Mouse (Mus musculus) hindbrain, postnatal 0 days (tissue): Measurements from ENCODE around the gene Ppp1r9a. TPM values are rescaled to one million over a fixed set of nuclear protein-coding genes. Genes with fewer than 3 reads are reported as not detected.

Source experiments
- ATAC-seq: fragments of 200-750 bp; cut with Nextera tagmentation; 2 replicates; pipeline ENCODE4 v1.8.0; 2017; ENCODE audit warnings: mild to moderate bottlenecking, moderate TSS enrichment, moderate library complexity
- DNase-seq: peaks from one replicate; pipeline ENCODE4 v3.0.0-alpha.2; 2015; ENCODE audit warnings: low spot score
- H3K27ac ChIP-seq: fragments of 300-500 bp; sonication (generic); 2 replicates; pipeline ENCODE4 v1.5.1; 2014; ENCODE audit warnings: mild to moderate bottlenecking
- H3K27me3 ChIP-seq: fragments of 300-500 bp; sonication (generic); 2 replicates; pipeline ENCODE4 v1.6.1; 2014; ENCODE audit warnings: low read length, mixed read lengths; ENCODE audit not compliant: insufficient read depth
- H3K36me3 ChIP-seq: fragments of 300-500 bp; sonication (generic); 2 replicates; pipeline ENCODE4 v1.6.1; 2014; ENCODE audit warnings: low read length, mixed read lengths; ENCODE audit not compliant: insufficient read depth
- H3K4me1 ChIP-seq: fragments of 300-500 bp; sonication (generic); 2 replicates; pipeline ENCODE4 v1.6.1; 2014; ENCODE audit warnings: antibody characterized with exemption, low read length, mixed read lengths; ENCODE audit not compliant: insufficient read depth
- H3K4me2 ChIP-seq: fragments of 300-500 bp; sonication (generic); 2 replicates; pipeline ENCODE4 v1.6.1; 2014; ENCODE audit warnings: low read depth, mild to moderate bottlenecking, low read length, moderate library complexity, mixed read lengths
- H3K4me3 ChIP-seq: fragments of 300-500 bp; sonication (generic); 2 replicates; pipeline ENCODE4 v1.5.1; 2014; ENCODE audit warnings: low read length
- H3K9ac ChIP-seq: fragments of 300-500 bp; sonication (generic); replicated peaks from 2 replicates; pipeline ENCODE4 v1.6.1; 2014; ENCODE audit warnings: mild to moderate bottlenecking, low read length, moderate library complexity, mixed read lengths
- H3K9me3 ChIP-seq: fragments of 300-500 bp; sonication (generic); 2 replicates; pipeline ENCODE4 v1.6.1; 2016; ENCODE audit warnings: low read length, mixed read lengths
- CTCF ChIP-seq: IDR thresholded peaks from 2 replicates; pipeline ENCODE4 v1.5.1; 2016; ENCODE audit warnings: antibody characterized with exemption, control low read depth, low read depth
- WGBS: fragments of 180-500 bp; shearing (Covaris S2); extraction: QIAGEN DNeasy Blood & Tissue Kit; methylation state at CpG from one replicate; pipeline ENCODE4 v1.1.7; 2014; 5-methylcytosine and 5-hydroxymethylcytosine counted together
- polyA plus RNA-seq: library from polyadenylated mRNA; unstranded; fragments of >200 nt; fragmentation: Nextera tagmentation; extraction: Ambion mirVana; gene quantifications from 2 replicates; pipeline ENCODE4 v1.2.1, GENCODE M21; 2015
- total RNA-seq: library from RNA; depleted of rRNA; stranded (reverse); fragments of >200 nt; gene quantifications from 2 replicates; pipeline ENCODE4 v1.2.3, GENCODE M21; 2014

The Ppp1r9a gene
- total and polyA plus RNA-seq, 2 experiments from 2014 or later, result 39.3 to 44.7 TPM

DNA sequence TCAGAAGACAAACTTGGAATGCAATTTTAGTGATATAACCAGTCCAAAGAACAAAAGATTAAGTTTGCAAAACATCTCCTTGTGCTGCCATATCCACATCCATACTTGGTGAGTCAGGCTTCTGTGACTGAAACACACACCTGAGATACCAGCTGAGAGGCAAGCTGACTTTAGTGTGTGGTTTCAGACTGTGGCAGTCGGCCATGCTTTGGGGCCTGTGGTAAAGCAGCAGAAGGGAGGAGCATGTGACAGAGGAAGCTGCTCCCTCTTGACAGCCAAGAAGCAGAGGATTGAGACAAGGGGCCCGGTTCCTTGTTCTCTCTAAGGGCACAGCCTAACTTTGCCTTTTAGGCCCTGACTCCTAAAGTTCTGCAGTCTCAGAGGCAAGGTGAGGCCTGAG lies 149.6 kb downstream of the Ppp1r9a start:
- no peaks in the 10 kb centered on the region for H3K9me3 ChIP-seq
- 66% methylated on average over 2 of the region's 2 CpGs for WGBS

GRCm38 (mm10) chr6:5054446-5055095 lies 151.9 kb downstream of the Ppp1r9a start:
- H3K9ac ChIP-seq, result no peak overlapping the region
- no peak overlapping the region for H3K4me2 ChIP-seq
- DNase-seq (no peak), ATAC-seq (no peak)
- H3K27me3 ChIP-seq, result no peaks in the 10 kb centered on the region
- no peak overlapping the region for H3K27ac ChIP-seq
- no peaks in the 10 kb centered on the region for H3K9me3 ChIP-seq
- no peaks in the 10 kb centered on the region for H3K36me3 ChIP-seq
- 92% methylated on average over 4 of the region's 4 CpGs for WGBS
- TF ChIP-seq CTCF, result no peak
- H3K4me1 ChIP-seq, result no peaks in the 10 kb centered on the region
- no peak overlapping the region for H3K4me3 ChIP-seq

More for the DNA sequence above, 149.6 kb downstream of the Ppp1r9a start:
- no peak for ATAC-seq
- no peak for DNase-seq
- Histone ChIP-seq H3K4me3 (no peak overlapping the region), H3K4me1 (no peaks in the 10 kb centered on the region), H3K36me3 (no peaks in the 10 kb centered on the region), H3K4me2 (no peak overlapping the region), H3K27ac (no peak overlapping the region), H3K9ac (no peak overlapping the region), H3K27me3 (no peaks in the 10 kb centered on the region)
- no peak for TF ChIP-seq CTCF

DNA sequence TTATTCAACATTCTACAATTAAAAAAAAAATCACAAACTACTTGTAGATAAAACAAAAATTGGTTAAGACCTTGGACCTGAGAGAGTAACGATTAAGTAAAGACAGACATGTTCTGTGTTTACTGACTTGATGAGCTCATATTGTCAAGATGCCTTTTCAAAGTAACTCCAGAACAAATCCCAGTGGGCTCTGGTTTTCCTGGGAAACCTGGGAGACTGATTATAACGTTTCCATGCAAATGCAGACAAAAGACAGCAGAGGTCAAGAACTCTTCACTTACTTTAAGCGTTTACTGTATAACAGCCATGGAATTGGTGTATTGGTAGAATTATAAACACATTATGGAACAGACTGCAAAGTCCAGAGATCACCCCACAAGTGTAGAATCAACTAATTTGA lies 172.0 kb downstream of the Ppp1r9a start:
- no peaks in the 10 kb centered on the region for H3K36me3 ChIP-seq
- no peak for TF ChIP-seq CTCF
- ATAC-seq (no peak), DNase-seq (no peak)
- H3K27me3 ChIP-seq, result no peaks in the 10 kb centered on the region
- H3K4me3 ChIP-seq, result no peak overlapping the region
- no peak overlapping the region for H3K4me2 ChIP-seq
- H3K27ac ChIP-seq, result no peak overlapping the region
- 56% methylated on average over 3 of the region's 3 CpGs for WGBS
- no peak overlapping the region for H3K9ac ChIP-seq
- no peaks in the 10 kb centered on the region for H3K9me3 ChIP-seq
- H3K4me1 ChIP-seq, result no peaks in the 10 kb centered on the region

- no peak for TF ChIP-seq CTCF
- Histone ChIP-seq H3K4me1 (peaks cover 3% of the 10 kb centered on the region; the same call in 1 of the 2 replicates), H3K9ac (no peak overlapping the region), H3K27me3 (no peaks in the 10 kb centered on the region), H3K27ac (no peak overlapping the region), H3K36me3 (no peaks in the 10 kb centered on the region), H3K9me3 (no peaks in the 10 kb centered on the region), H3K4me3 (no peak overlapping the region), H3K4me2 (no peak overlapping the region)
- DNase-seq (no peak), ATAC-seq (no peak)
- 90% methylated on average over 7 of the region's 7 CpGs for WGBS
Measured at GRCm38 (mm10) chr6:5075680-5076079, 173.0 kb downstream of the Ppp1r9a start.

- Histone ChIP-seq H3K27me3 (no peaks in the 10 kb centered on the region), H3K9ac (no peak overlapping the region), H3K4me1 (peaks cover 3% of the 10 kb centered on the region; the same call in 1 of the 2 replicates), H3K27ac (no peak overlapping the region), H3K36me3 (no peaks in the 10 kb centered on the region), H3K9me3 (no peaks in the 10 kb centered on the region), H3K4me2 (no peak overlapping the region), H3K4me3 (no peak overlapping the region)
- 82% methylated on average over 2 of the region's 2 CpGs for WGBS
- DNase-seq, result no peak
- no peak for TF ChIP-seq CTCF
- ATAC-seq, result no peak
Measured at GRCm38 (mm10) chr6:5078009-5078408, 175.3 kb downstream of the Ppp1r9a start.

- WGBS, result 89% methylated on average over 1 of the region's 1 CpGs
- TF ChIP-seq CTCF, result no peak
- no peak overlapping the region for H3K27ac ChIP-seq
- no peaks in the 10 kb centered on the region for H3K27me3 ChIP-seq
- H3K4me3 ChIP-seq, result no peak overlapping the region
- peaks cover 3% of the 10 kb centered on the region; the same call in 1 of the 2 replicates for H3K4me1 ChIP-seq
- no peak overlapping the region for H3K9ac ChIP-seq
- no peaks in the 10 kb centered on the region for H3K36me3 ChIP-seq
- no peaks in the 10 kb centered on the region for H3K9me3 ChIP-seq
- H3K4me2 ChIP-seq, result no peak overlapping the region
- DNase-seq (no peak), ATAC-seq (no peak)
Measured at GRCm38 (mm10) chr6:5079108-5079507, 176.4 kb downstream of the Ppp1r9a start.

GRCm38 (mm10) chr6:5080094-5080493 lies 177.4 kb downstream of the Ppp1r9a start:
- Histone ChIP-seq H3K9ac (no peak overlapping the region), H3K9me3 (no peaks in the 10 kb centered on the region), H3K4me1 (peaks cover 3% of the 10 kb centered on the region; the same call in 1 of the 2 replicates), H3K27ac (no peak overlapping the region), H3K27me3 (no peaks in the 10 kb centered on the region), H3K4me2 (no peak overlapping the region), H3K4me3 (no peak overlapping the region), H3K36me3 (no peaks in the 10 kb centered on the region)
- ATAC-seq (no peak), DNase-seq (no peak)
- 44% methylated on average over 5 of the region's 5 CpGs for WGBS
- no peak for TF ChIP-seq CTCF
